Mouse (Mus musculus) lung, adult 18-20 months (tissue): Measurements from ENCODE around the gene Pex14.

Experiments
- DNase-seq, 2 experiments: peaks; one replicate each; pipeline ENCODE4 v3.0.0; 2022; ENCODE audit warnings: mixed read lengths in 2 of 2

Pex14 gene

GRCm38 (mm10) chr4:149049351-149050159 is 50.1 kb downstream of the Pex14 start:
- peak; percentile 22 to 46 for DNase-seq

- DNase-seq = peak in 1 of 2 experiments; percentile 27
These were observed 50.9 kb downstream of the Pex14 start for GRCm38 (mm10) chr4:149048625-149049228.

GRCm38 (mm10) chr4:149047360-149047759 is 52.3 kb downstream of the Pex14 start:
- peak; percentile 80 to 88 for DNase-seq

- no peak for DNase-seq
These were observed 53.8 kb downstream of the Pex14 start for GRCm38 (mm10) chr4:149045885-149046284.

- DNase-seq = no peak
These were observed 59.4 kb downstream of the Pex14 start for GRCm38 (mm10) chr4:149040289-149040688.

GRCm38 (mm10) chr4:149037706-149038105 is 62.0 kb downstream of the Pex14 start:
- no peak for DNase-seq

GRCm38 (mm10) chr4:149036592-149036991 is 63.1 kb downstream of the Pex14 start:
- DNase-seq = no peak

- no peak for DNase-seq
These were observed 68.2 kb downstream of the Pex14 start for GRCm38 (mm10) chr4:149031507-149031906.

GRCm38 (mm10) chr4:149027571-149027970 is 72.1 kb downstream of the Pex14 start:
- DNase-seq = no peak

GRCm38 (mm10) chr4:149025242-149025641 is 74.4 kb downstream of the Pex14 start:
- no peak for DNase-seq

GRCm38 (mm10) chr4:149021021-149021420 is 78.7 kb downstream of the Pex14 start:
- no peak for DNase-seq

- no peak for DNase-seq
These were observed 80.2 kb downstream of the Pex14 start for GRCm38 (mm10) chr4:149019456-149019855.

GRCm38 (mm10) chr4:149006756-149007155 is 92.9 kb downstream of the Pex14 start:
- no peak for DNase-seq

GRCm38 (mm10) chr4:149006107-149006506 is 93.6 kb downstream of the Pex14 start:
- no peak for DNase-seq

GRCm38 (mm10) chr4:149002441-149003093 is 97.1 kb downstream of the Pex14 start:
- DNase-seq = peak in 1 of 2 experiments; percentile 13

GRCm38 (mm10) chr4:149001515-149001914 is 98.2 kb downstream of the Pex14 start:
- peak in 1 of 2 experiments; percentile 20 for DNase-seq

- no peak for DNase-seq
These were observed 98.9 kb downstream of the Pex14 start for GRCm38 (mm10) chr4:149000746-149001145.

GRCm38 (mm10) chr4:148993948-148994347 is 105.7 kb downstream of the Pex14 start:
- no peak for DNase-seq

GRCm38 (mm10) chr4:148990038-148990437 is 109.6 kb downstream of the Pex14 start:
- DNase-seq = no peak

GRCm38 (mm10) chr4:148985541-148986476 is 113.9 kb downstream of the Pex14 start:
- DNase-seq = no peak

- no peak for DNase-seq
These were observed 114.8 kb downstream of the Pex14 start for GRCm38 (mm10) chr4:148984701-148985540.

- DNase-seq = no peak
These were observed 117.4 kb downstream of the Pex14 start for GRCm38 (mm10) chr4:148982274-148982673.
